ENCODE assay signal across 8 mouse cellular contexts in the genomic region with DNA sequence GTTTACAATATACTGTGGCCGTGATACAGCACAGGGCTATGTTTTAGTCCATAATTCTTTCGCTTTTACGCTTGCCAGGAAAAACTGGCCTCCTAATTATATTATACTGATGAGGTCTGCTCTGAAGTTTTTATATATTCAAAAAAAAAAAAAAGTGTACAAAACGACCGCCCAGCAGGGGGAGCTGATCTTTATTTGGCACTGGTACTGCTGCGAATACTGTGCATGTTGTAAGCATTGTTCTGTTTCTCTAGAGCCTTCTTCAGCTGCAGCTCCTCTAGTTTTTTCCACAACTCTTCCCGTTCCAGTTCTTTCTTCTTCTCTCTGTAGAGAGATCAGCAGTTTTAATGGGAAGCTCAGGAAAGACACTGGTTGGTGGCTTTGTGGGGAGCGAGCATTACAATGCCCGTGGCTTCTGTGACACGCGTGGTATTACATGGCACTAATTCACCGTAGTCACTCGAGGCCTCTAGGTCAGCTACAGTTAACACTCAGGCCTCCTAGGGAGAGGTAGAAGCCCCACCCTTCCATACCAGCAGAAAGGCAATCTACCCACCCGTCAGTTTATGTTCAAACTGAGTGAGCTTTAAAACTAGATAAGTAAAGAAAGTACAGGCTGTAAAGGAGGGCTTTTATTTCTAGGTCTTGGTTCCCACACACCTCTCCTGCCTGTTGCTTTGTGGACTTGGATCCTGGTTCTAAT. TPM values are rescaled to one million over a fixed set of nuclear protein-coding genes. Genes with fewer than 3 reads are reported as not detected.
A peak's percentile ranks its signal among the peaks of the same experiment; 100 is the strongest.
DNase-seq lines count a peak whose midpoint lies in the region; ATAC-seq and TF ChIP-seq lines count a peak whose summit lies in the region.

No protein-coding gene starts in this region.

- no peaks in the 10 kb centered on the region for H3K27me3 ChIP-seq in heart, embryonic 10.5 days (ENCODE audit: insufficient read depth, poor library complexity, severe bottlenecking)
- no peaks in the 10 kb centered on the region for H3K27me3 ChIP-seq in hindbrain, postnatal 0 days (ENCODE audit: insufficient read depth, low read length)
- H3K27me3 ChIP-seq in lung, embryonic 14.5 days (ENCODE audit: insufficient read depth, low read length): no peaks in the 10 kb centered on the region

- no peak overlapping the region for H3K4me3 ChIP-seq in heart, embryonic 10.5 days
- H3K4me3 ChIP-seq in hindbrain, postnatal 0 days (ENCODE audit: low read length): no peak overlapping the region
- no peak overlapping the region for H3K4me3 ChIP-seq in lung, embryonic 14.5 days (ENCODE audit: low read depth, low read length)

- DNase-seq in heart, adult 11 months: peak; percentile 90
- DNase-seq in heart, embryonic 10.5 days (ENCODE audit: low spot score): no peak
- peak; percentile 34 for DNase-seq in urinary bladder, postnatal 25 days (ENCODE audit: low spot score)
- no peak for DNase-seq in urinary bladder, adult 2 months (ENCODE audit: low spot score)
- DNase-seq in embryo, embryonic 9.5 days (ENCODE audit: extremely low spot score): peak; percentile 35
- DNase-seq in hindbrain, postnatal 0 days (ENCODE audit: low spot score): peak; percentile 85
- peak; percentile 91 for DNase-seq in lung, embryonic 14.5 days
- DNase-seq in thymus, postnatal 0 days (ENCODE audit: low spot score): peak; percentile 47

- H3K36me3 ChIP-seq in heart, embryonic 10.5 days: peaks cover 72% of the 10 kb centered on the region
- H3K36me3 ChIP-seq in hindbrain, postnatal 0 days (ENCODE audit: insufficient read depth, low read length): peaks cover 48% of the 10 kb centered on the region; the same call in 1 of the 2 replicates
- peaks cover 61% of the 10 kb centered on the region for H3K36me3 ChIP-seq in lung, embryonic 14.5 days (ENCODE audit: insufficient read depth)

- no peak overlapping the region for H3K4me2 ChIP-seq in hindbrain, postnatal 0 days (ENCODE audit: low read depth, low read length)
- H3K4me2 ChIP-seq in lung, embryonic 14.5 days: no peak overlapping the region

- H3K9ac ChIP-seq in hindbrain, postnatal 0 days (replicated peaks; ENCODE audit: low read length): no peak overlapping the region
- H3K9ac ChIP-seq in lung, embryonic 14.5 days: no peak overlapping the region

- peaks cover 26% of the 10 kb centered on the region for H3K4me1 ChIP-seq in heart, embryonic 10.5 days
- no peaks in the 10 kb centered on the region for H3K4me1 ChIP-seq in hindbrain, postnatal 0 days (ENCODE audit: insufficient read depth, low read length)
- H3K4me1 ChIP-seq in lung, embryonic 14.5 days (ENCODE audit: insufficient read depth): no peaks in the 10 kb centered on the region

- ATAC-seq in hindbrain, postnatal 0 days: 0 out of 2 replicates have a peak, but pooled peaks have one; percentile 38
- no peak for ATAC-seq in lung, embryonic 14.5 days (ENCODE audit: insufficient read depth)

- H3K9me3 ChIP-seq in heart, embryonic 10.5 days: no peaks in the 10 kb centered on the region
- no peaks in the 10 kb centered on the region for H3K9me3 ChIP-seq in hindbrain, postnatal 0 days (ENCODE audit: low read length)
- H3K9me3 ChIP-seq in lung, embryonic 14.5 days (ENCODE audit: low read depth, low read length): no peaks in the 10 kb centered on the region

- WGBS in heart, embryonic 10.5 days: 73% methylated on average over 14 of the region's 14 CpGs
- 53% methylated on average over 14 of the region's 14 CpGs for WGBS in hindbrain, postnatal 0 days
- WGBS in lung, embryonic 14.5 days: 61% methylated on average over 14 of the region's 14 CpGs

- peak; percentile 65 for TF ChIP-seq CTCF in hindbrain, postnatal 0 days (IDR thresholded peaks at IDR 0.05; ENCODE audit: low read depth)
- peak; percentile 59 for TF ChIP-seq CTCF in lung, embryonic 14.5 days (IDR thresholded peaks at IDR 0.05; ENCODE audit: low read depth)

- H3K27ac ChIP-seq in heart, embryonic 10.5 days: no peak overlapping the region
- H3K27ac ChIP-seq in hindbrain, postnatal 0 days: no peak overlapping the region
- no peak overlapping the region; the same call in 1 of the 2 replicates for H3K27ac ChIP-seq in lung, embryonic 14.5 days (ENCODE audit: low read depth)

RNA-seq across cellular contexts. Expression of gene Tmem206, which starts 27.2 kb away (rescaled TPM):
- polyA plus RNA-seq in heart, embryonic 10.5 days (2016; fragmentation: Nextera tagmentation; extraction: Ambion mirVana): 17.0 and 18.8 TPM in 2 replicates
- polyA plus RNA-seq in urinary bladder, adult 2 months (2012; rRNA removed): 7.5 TPM in 2 replicates
- total RNA-seq in hindbrain, postnatal 0 days (2014; rRNA removed): 22.5 and 24.9 TPM in 2 replicates
- 23.2 and 24.0 TPM in 2 replicates for polyA plus RNA-seq in hindbrain, postnatal 0 days (2015; fragmentation: Nextera tagmentation; extraction: Ambion mirVana)
- polyA plus RNA-seq in lung, embryonic 14.5 days (2014; fragmentation: Nextera tagmentation; extraction: Ambion mirVana): 22.7 TPM in 2 replicates
- polyA plus RNA-seq in thymus, postnatal 0 days (2015; fragmentation: Nextera tagmentation; extraction: Ambion mirVana): 20.3 and 21.4 TPM in 2 replicates

RNA-seq across cellular contexts. Expression of gene Nenf, which starts 34.9 kb away (rescaled TPM):
- 78.2 and 78.6 TPM in 2 replicates for polyA plus RNA-seq in heart, embryonic 10.5 days (2016; fragmentation: Nextera tagmentation; extraction: Ambion mirVana)
- polyA plus RNA-seq in urinary bladder, adult 2 months (2012; rRNA removed): 180 and 193 TPM in 2 replicates
- total RNA-seq in hindbrain, postnatal 0 days (2014; rRNA removed): 143 and 171 TPM in 2 replicates
- polyA plus RNA-seq in hindbrain, postnatal 0 days (2015; fragmentation: Nextera tagmentation; extraction: Ambion mirVana): 177 and 182 TPM in 2 replicates
- 116 and 117 TPM in 2 replicates for polyA plus RNA-seq in lung, embryonic 14.5 days (2014; fragmentation: Nextera tagmentation; extraction: Ambion mirVana)
- 43.8 and 47.2 TPM in 2 replicates for polyA plus RNA-seq in thymus, postnatal 0 days (2015; fragmentation: Nextera tagmentation; extraction: Ambion mirVana)

RNA-seq across cellular contexts. Expression of gene Ppp2r5a, which starts 50.1 kb away (rescaled TPM):
- 21.8 and 27.6 TPM in 2 replicates for polyA plus RNA-seq in heart, embryonic 10.5 days (2016; fragmentation: Nextera tagmentation; extraction: Ambion mirVana)
- polyA plus RNA-seq in urinary bladder, adult 2 months (2012; rRNA removed): 71.1 and 76.4 TPM in 2 replicates
- 54.0 and 65.6 TPM in 2 replicates for total RNA-seq in hindbrain, postnatal 0 days (2014; rRNA removed)
- 12.8 and 13.2 TPM in 2 replicates for polyA plus RNA-seq in hindbrain, postnatal 0 days (2015; fragmentation: Nextera tagmentation; extraction: Ambion mirVana)
- polyA plus RNA-seq in lung, embryonic 14.5 days (2014; fragmentation: Nextera tagmentation; extraction: Ambion mirVana): 40.8 and 42.7 TPM in 2 replicates
- 64.4 and 79.1 TPM in 2 replicates for polyA plus RNA-seq in thymus, postnatal 0 days (2015; fragmentation: Nextera tagmentation; extraction: Ambion mirVana)

Comparison
In these comparisons a context has a peak if more than half of its experiments do, and no peak if none do; other contexts are left out.
1. DNase-seq: peak in heart, adult 11 months (single experiment), urinary bladder, postnatal 25 days (single experiment), embryo, embryonic 9.5 days (single experiment), hindbrain, postnatal 0 days (single experiment), lung, embryonic 14.5 days (single experiment) and thymus, postnatal 0 days (single experiment); none in heart, embryonic 10.5 days (single experiment) and urinary bladder, adult 2 months (single experiment).